Mouse (Mus musculus) right cerebral cortex, postnatal 10 days (tissue): ENCODE results near the gene Sarnp.

ENCODE experiments used
- DNase-seq, 2 experiments: peaks; one replicate each; pipeline ENCODE4 v3.0.0; 2021; ENCODE audit warnings: low spot score in 2 of 2

The Sarnp gene

DNA sequence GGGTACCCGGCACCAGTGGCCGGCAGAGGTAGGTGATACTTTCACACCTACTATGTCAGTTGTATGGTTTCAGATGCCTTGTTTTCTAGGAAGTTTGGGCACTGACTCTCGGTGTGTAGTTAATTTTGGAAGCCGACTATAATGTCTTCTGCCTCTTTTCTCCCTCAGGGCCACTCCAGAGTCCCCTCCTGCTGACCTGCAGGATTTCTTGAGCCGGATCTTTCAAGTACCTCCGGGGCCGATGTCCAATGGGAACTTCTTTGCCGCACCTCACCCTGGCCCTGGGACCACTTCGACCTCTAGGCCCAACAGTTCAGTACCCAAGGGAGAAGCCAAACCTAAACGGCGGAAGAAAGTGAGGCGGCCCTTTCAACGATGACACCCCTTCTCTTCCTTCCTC, at the start of gene Sarnp:
Gene Sarnp, plus strand, starts transcription at position 301 of the 400 bp plus-strand sequence.
- no peak for DNase-seq

DNA sequence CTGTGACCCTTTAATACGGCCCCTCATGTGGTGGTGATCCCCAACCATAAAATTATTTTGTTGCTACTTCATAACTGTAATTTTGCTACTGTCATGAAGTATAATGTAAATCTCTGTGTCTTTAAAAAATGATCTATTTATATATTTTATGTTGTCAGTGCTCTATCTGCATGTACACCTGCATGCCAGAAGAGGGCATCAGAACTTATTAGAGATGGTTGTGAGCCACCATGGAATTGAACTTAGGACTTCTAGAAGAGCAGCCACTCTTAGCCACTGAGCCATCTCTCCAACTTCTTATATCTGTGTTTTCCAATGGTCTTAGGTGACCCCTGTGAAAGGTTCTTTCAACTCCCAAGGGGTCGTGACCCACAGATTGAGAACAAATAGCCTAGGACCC, 44.2 kb upstream of the Sarnp start:
- DNase-seq: no peak

DNA sequence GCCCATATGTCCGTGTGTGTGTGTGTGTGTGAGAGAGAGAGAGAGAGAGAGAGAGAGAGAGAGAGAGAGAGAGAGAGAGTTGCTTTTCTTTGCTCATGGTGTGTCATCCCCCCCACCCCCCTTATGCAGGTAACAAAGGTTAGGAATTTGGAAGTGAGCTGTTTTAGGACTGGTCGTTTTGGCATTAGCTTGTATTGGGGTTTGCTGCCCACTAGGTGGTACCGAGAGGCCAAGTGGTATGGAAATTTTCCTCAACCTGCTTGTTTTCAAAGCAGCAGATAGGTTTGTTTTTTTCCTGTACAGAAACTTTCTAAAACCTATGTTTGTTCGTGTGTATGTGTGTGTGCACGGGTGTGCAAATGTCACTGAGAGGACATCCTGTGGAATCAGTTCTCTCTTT, 43.4 kb upstream of the Sarnp start:
- DNase-seq: no peak

DNA sequence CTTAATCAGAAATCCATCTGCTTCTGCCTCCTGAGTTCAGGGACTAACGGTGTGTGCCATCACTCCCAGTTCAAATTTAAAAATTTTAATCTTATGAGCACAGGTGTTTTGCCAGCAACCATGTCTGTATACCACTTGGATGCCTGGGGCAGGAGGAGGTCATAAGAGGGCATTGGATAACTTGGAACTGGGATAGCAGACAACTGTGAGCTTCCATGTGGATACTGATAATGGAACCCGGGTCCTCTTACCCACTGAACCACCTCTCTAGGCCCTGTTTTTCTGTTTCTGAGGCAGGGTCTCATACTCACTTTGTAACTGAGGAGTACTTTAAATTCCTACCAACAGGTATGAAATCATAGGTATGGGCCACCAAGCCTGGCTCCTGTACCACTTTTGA, 38.7 kb upstream of the Sarnp start:
- DNase-seq: no peak

DNA sequence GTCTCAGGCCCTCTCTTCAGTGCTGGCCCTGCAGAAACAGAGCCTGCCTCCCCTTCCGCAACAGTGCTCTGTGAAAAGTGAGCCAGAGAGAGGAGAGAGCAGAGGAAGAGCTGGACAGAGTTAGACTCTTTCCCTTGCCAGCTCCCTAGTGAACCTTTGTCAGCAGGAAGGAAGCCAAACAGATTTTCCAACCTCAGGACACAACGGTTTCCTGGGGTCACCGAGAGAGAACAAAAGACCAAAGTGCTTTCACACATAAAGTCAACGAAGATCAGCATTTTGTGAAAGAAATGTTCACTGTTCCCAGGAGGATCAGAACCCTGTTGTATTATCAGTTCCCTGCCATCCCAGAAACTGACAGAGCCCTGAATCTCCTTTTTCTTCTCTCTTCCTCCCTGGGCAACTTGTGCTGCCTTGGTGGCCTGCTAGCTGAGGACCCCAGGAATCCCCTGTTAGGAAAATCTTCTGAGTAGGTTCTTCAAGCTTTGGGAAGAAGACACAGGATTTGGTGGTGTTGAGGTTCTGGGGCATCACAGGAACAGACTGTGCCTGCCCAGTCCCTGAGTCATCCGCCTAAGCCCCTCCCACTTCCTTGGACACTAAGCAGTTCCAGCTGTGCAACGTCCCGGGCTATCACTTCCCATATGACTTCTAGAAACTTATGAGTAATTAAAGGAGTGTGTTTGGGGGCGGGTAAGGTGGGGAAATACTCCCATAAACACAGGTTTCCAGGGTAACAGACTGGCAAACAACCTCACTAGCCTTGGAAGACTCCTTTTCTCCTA, 37.9 kb upstream of the Sarnp start:
- peak in 1 of 2 experiments; percentile 31 for DNase-seq

DNA sequence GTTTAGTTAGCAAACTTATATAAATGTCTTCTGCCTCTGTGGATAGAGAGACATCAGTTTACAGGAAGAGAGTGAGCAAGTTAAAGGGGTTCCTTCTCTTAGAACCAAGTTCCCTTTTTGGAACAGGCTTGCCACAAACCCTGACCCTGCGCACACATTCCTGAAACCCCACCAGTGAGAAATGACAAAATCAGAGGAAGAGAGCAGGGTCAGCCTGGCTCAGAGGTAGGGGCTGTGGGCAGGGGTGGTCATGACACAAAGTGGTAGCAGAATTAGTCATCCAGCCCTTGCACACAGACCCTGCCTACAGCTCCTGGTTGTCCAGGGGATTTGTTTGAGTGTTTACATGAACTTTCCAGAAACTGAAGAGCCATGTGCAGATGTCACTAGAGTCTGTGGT, 36.9 kb upstream of the Sarnp start:
- DNase-seq: no peak

DNA sequence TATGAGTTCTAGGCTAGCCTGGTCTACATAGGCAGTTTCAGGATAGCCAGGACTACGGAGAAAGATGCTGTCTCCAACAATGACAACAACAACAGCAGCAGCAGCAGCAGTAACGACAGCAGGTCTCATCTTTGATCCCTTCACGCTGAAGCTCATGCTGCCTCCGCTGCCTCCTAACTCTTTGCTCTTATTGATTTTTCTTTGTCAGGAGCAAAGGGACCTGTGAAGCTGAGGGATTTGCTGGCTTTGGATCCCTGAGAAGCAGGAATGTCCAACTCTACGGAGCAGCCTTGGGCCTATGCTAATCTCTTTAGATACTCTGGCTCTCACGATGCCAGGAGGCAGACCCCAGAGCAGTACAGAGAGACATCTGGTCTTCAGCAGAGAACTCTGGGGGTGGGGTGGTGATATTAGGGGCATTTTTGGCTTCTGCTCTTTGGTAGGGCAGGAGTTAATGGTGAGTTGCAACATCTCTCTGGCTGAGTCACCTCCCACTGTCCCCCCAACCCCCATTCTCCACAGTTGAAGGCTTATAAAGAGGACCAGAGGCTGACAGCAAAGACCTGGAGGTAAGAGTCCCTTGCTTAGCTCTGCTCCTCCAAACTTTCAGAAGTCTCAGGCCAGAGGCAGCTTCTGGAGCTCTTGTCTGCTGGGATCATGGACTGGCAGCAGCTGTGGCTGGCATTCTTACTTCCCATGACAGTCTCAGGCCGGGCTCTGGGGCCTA, 26.6 kb upstream of the Sarnp start, which contains the start of gene Mmp19:
Gene Mmp19, plus strand, starts transcription at position 513 of the 727 bp plus-strand sequence.
- DNase-seq: no peak

DNA sequence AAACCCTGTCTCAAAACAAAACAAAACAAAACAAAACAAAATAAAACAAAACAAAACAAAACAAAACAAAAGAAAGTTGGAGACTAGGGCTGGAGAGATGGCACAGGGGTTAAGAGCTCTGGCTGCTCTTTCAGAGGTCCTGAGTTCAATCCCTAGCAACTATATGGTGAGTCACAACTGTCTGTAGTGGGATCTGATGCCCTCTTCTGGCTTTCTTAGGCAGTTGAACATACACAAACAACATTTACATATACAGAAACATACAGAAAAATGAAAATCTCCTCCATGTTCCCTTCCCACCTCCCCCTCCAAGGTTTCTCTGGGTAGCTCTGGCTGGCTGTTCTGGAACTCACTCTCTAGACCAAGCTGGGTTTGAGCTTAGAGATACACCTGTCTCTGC, 25.1 kb upstream of the Sarnp start:
- DNase-seq: no peak

DNA sequence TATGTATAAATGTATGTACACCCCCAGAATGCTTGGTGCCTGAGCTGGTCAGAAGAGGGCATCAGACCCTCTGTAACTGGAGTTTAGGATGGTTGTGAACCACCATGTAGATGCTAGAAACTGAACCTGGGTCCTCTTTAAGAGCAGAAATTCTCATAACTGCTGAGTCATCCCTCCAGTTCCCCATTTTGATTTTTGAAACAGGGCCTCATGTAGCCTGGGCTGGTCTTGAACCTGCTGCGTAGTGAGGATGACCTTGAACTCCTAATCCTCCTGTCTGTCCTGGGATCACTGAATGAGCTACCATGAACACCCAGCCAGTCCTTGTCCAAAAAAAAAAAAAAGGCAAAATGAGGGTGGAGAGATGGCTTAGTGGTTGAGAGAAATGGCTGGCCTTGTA, 23.9 kb upstream of the Sarnp start:
- DNase-seq: no peak

DNA sequence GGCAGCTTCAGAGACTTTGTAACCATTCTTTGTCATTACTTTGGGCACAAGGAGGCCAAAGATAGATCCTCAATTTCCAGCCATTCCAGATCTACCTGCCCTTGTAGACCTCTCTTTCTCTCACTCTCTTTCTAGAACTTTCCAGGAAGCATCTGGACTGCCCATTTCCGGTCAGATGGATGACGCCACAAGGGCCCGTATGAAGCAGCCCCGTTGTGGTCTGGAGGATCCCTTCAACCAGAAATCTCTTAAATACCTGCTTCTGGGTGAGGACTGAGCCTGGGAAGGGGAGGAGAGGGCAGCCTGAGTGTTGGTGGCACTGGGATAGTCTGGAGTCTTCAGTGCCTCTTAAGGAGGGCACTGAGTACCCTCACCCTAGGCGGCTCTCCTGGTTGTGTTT, 22.7 kb upstream of the Sarnp start:
- no peak for DNase-seq

DNA sequence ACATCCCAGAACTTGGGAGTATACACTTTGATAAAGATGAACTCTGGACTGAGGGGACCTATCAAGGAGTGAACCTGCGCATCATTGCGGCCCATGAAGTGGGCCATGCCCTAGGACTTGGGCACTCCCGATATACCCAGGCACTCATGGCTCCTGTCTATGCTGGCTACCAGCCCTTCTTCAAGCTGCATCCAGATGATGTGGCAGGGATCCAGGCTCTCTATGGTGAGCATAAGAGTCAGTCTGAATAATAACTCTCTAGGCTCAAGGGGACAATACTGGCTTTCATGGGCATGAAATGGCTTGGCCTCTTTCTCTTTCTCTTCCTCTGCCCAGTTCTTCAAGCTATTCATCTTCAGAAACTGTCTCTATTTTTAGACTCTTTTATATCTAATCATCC, 21.6 kb upstream of the Sarnp start:
- DNase-seq: peak in 1 of 2 experiments; percentile 40

DNA sequence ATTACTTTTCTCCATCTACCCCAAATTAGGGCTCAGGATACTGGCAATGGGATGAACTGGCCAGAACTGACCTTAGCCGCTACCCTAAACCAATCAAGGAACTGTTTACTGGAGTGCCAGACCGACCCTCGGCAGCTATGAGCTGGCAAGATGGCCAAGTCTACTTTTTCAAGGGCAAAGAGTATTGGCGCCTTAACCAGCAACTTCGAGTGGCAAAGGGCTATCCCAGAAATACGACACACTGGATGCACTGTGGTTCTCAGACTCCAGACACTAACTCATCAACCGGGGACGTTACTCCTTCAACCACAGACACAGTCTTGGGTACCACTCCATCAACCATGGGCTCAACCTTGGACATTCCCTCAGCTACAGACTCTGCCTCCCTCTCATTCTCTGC, 18.5 kb upstream of the Sarnp start:
- DNase-seq: no peak

DNA sequence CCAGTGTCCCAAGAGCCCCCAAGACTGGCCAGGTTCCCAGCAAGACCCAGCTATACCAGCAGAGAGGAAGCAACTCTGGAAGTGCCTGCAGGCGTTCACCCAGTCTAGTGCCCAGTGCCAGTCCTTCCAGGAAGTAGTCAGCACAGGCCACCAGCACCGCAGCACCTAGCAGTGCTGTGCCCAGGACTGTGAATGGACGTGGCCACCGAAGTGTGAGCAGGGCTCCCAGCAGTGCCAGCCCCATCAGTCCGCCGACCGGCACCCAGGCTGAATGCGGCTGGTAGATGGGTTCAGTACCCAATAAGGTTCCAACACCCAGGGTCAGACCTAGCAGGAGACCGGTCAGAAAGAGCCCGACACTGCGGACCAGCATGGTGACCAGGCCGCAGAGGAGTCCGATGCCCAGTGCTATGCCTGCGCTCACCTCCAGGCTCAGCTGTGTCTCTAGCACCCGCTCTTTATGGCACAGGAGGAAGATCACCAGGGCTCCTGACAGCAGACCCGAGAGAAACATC, 15.1 kb upstream of the Sarnp start:
- no peak for DNase-seq

DNA sequence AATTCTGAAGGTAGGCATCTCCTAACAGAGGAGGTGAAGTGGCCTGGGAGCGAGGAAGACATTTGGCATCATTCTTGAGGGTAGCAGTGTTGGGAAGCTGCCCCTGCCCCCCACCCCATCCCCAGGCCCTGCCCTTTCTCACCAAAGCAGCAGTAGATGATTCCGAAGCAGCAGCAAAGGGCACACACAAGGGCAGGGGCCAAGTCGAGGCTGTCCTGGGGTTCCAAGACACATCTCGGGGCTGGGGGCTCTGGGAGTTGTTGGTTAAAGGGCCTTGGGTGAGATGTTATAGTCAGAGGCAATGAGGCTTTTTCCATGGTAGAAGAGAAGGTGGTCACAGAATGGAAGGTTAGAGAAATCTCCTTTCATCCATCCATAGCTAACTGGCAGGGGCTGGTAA, 14.2 kb upstream of the Sarnp start:
- no peak for DNase-seq

DNA sequence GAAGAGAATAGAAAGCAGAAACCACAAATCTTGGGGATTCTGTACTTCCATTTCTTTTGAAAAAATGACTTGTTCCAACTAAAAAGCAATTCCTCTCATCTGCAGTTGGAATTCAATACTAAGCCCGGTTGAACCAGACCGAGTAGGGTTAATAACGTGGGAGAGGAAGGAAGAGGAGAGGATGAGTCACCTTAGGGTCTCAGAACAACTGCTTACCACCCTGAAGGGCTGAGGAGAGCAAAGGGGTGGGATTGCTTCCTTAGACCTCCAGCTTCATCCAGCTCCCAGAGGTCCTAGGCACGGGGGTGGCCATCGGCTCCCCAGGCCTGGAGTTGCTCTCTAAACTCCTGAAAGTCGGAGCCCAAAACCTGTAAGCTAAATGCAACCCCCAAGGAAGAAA, 13.8 kb upstream of the Sarnp start:
- DNase-seq: no peak

DNA sequence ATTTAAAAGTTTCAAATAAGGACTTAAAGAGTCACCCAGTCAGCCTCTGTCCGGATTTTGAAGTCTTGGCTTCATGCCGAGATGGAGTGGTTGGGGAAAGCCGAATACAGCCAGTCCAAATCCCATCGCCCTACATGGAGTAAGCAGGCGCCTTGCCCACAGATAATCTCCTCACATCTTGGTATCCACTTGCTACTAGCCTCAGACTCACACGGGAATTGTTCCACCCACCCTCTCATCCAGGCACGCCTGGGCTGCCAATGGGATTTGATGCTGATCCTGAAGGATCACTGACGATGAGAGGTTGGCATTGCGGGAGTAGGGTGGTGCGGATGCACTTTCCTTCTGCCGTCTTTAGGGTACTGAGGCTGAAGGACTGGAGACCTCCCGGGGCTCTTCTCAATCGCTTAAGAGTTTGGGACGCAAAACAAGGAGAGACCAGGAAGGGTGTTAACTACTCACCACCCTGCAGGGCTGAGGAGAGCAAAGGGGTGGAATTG, 13.3 kb upstream of the Sarnp start, which contains the start of gene Dnajc14:
Gene Dnajc14, plus strand, starts transcription at position 292 of the 500 bp plus-strand sequence.
- peak; percentile 82 to 89 for DNase-seq

DNA sequence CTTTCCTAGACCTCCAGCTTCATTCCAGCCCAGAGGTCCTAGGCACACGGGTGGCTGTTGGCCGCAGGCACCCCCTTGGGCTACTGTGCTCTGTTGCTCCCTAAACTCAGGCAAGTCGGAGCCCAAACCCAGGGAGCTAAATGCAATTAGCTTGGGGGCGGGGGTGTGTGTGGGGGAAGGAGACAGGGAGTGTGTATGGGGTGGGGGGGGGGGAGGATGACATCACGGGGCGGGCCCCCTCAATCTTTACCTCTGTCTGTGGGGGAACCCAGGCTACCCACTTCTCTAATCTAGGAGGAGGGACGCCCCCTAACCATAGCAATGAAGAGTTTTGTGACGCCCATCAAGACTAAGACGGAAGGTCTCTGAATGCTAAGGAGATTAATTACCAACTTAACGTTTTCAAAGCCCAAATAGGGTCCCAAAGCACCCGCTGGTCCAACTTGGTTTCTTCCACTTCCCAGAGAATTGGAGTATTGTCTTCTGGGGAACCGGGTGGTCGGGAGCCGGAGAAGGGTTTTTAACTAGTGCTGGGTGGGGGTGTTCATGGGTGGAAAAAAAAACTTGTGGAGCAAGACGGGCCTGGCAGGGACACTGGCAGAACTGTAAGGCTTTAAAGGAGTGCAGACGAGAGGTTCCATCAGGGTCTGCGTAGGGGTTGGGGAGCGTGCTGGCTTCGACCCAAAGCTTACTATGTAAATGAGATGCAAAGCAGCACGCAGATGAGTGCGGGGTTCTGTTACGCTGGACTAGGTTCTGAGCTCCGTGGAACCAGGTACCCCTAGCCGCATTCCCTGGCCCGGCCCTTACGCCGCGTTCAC, 12.7 kb upstream of the Sarnp start, which contains the start of gene Tmem198b:
Gene Tmem198b, minus strand, starts transcription at position 100 of the 821 bp plus-strand sequence.
- peak; percentile 80 to 87 for DNase-seq

DNA sequence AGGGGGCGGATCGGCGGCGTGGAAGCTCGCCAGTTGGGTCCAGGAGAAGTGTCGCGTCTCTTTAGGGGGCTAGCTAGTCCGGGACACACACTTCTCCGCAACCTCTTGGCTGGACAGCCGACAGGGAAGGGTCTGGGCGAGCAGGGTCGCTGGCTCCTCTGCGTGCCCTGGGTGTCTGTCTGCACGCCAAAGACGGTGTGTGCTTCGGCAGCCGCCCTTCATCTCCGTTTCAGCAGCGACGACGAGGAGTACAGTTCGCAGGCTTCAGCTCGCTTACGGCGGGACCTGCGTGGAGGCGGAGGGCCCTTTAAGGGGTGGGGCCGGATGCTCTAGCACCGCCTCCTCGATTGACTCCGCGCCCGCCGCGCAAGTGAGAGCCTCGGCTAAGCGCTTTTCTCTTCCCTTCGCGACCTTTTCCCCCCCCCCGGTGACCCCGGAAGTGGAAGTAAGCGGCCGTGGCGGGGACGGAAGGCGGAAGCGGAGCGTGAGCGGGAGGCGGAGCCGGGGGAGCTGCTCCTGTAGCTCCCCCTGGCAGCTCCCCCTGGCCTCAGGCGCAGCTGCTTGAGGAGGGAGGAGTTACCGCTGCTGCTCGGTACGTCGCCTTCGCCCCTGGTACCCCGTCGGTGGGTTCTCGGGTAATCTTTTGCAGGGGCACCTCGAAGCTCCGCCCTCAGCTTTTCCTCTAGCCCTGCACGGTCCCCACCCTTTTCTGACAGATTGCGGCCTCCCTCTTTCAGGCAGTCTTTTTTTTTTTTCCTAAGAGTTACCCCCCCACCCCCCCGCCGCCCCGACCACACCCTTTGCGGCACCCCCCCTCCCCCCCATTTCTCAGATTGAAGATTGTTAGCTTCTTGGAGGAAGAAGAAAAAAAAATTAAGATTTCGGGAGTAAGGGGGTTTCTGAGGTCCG, 11.8 kb upstream of the Sarnp start:
- DNase-seq: peak; percentile 97 to 98

DNA sequence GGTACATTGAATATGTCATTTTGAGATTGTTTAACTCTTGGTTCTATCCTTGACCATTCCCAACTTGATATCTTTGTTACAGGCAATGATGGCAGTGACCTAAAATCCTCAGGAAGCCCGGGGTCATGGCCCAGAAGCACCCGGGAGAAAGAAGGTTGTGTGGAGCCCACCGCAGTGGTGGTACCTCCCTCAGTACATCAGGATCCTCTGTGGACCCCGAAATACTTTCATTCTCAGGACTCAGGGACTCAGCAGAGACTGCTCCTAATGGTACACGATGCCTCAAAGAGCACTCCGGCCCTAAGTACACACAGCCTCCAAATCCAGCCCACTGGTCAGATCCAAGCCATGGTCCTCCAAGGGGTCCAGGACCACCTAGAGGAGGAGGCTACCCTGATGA, 11.0 kb upstream of the Sarnp start:
- DNase-seq: peak; percentile 37 to 41

DNA sequence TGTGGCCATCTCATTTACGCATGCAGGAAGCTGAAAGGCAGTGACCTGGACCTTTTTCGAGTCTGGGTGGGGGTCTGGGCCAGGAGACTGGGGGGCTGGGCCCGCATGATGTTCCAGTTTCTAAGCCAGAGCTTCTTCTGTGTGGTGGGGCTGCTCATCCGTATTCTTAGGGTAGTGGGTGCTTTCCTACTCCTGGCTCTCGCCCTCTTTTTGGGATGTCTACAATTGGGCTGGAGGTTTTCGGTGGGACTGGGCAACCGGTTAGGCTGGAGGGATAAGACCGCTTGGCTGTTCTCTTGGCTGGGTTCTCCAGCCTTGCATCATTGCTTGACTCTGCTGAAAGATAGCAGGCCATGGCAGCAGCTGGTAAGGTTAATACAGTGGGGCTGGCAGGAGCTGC, 10.1 kb upstream of the Sarnp start:
- DNase-seq: no peak

DNA sequence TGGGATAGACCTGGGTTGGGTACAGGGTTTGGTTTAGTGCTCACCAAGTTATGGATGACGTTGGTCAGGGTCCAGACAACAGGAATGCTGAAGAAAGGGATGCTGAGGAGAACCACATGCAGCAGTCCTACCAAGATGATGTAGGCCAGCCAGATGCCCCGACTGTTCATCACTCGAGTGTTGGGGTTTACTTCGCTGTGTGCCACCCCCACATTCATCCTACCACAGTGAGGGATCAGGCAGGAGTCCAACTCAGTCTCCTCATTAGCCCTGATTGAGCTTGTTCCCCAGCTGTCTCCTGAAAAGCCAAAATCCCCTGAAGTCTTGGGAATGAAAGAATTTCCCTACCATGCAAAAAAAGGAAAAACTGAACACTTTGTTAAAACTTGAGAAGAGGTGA, 3.1 kb downstream of the Sarnp start:
- no peak for DNase-seq
